Mouse (Mus musculus): ENCODE results near the gene Ahnak.
"Not testable (repeated sequence)": the region's sequence is repeated elsewhere in the genome, so short reads cannot be mapped to it uniquely, and the experiment has no call there.

The Ahnak gene

GRCm38 (mm10) chr19:9040649-9041048 lies 51.6 kb downstream of the Ahnak start:
- no peak for DNase-seq (ENCODE audit: low read depth, low spot score)

DNA sequence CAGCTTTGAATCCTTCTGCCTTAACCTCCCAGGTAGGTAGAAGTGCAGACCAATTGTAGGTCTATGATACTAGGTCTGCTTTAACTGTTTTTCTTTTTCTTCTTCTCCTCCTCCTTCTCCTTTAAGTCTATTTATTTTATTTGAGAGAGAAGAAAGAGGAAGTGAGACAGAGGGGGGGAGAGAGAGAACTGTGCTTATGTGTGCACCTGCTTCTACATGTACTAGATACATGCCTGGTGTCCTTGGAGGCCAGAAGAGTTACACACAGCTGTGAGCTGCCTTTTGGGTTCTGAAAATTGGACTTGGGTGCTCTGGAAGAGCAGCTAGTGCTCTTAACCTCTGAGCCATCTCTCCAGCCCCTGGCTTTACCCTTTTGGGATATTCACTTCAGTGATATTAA lies 52.0 kb downstream of the Ahnak start:
- no peak for DNase-seq (ENCODE audit: low read depth, low spot score)

DNA sequence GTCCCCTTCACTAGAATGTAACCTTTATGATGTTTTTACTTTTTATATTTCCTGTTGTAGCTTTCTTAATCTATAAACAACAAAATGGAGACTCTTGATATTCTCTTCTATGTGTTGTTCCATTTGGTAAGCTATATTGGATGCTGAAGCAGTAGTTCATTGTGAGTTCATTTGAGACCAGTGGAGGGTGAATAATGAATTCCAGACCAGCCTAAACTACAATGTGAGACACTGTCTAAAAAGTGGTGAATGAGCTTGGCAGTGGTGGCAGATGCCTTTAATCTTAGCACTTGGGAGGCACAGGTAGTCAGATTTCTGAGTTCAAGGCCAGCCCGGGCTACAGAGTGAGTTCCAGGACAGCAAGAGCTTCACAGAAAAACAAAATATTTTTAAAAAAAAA lies 54.0 kb downstream of the Ahnak start:
- DNase-seq (ENCODE audit: low read depth, low spot score): no peak

GRCm38 (mm10) chr19:9044291-9044690 lies 55.2 kb downstream of the Ahnak start:
- no peak for DNase-seq (ENCODE audit: low read depth, low spot score)

DNA sequence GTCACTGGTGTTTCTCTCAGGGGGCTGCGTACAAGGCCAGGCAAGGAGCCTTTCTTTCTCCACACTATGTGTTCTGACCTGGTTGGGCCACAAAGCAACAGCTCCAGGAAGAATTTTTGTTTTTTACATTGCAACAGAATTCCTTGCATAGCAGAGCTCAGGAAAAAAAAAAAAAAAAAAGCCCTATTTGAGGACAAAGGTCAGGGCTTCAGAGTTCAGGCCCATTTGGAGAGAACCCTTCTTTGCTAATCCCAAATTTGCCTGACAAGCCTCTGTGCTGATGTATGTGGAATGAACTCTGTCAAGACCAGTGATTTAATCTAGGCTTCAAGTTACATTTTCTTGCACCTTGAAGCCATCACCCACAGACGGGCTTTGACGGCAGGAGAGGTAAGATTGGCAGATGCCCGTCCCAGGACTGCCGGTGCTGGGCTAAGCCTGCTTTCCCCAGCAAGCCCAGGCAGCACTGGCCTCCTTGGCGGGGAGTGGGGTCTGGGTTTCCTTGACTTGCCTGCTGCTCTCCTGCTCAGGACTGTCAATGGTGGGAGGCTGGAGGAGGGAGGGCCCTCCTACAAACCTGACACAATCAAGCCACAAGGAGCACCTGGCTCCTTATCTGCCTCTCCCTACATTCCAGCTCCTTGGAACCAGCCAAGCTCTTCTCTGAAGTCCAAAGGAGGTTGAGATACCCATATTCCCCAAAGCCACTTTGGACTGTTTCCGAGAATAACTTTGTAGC lies 58.3 kb downstream of the Ahnak start:
- no peak for DNase-seq (ENCODE audit: low read depth, low spot score)

DNA sequence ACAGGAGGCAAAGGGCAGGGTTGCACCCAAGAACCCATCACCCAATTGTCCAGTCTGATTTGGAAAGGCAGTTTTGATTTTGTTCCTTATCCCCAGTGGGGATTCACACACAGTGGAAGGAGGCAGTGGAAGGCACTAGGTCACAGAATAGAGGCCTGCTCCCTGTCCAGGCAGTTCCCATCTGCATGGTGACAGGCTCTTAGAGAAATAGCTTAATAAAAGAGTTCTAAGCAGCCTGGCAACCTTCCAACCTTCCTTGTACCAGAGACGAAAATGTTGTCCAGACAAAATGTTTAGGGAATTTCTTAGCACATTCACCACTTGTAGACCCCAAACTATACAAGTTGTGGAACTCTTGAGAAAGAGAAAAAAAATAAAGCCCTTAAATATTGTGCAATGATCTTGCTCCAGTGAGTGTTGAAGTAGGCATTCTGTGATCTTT lies 58.9 kb downstream of the Ahnak start:
- no peak for DNase-seq (ENCODE audit: low read depth, low spot score)

DNA sequence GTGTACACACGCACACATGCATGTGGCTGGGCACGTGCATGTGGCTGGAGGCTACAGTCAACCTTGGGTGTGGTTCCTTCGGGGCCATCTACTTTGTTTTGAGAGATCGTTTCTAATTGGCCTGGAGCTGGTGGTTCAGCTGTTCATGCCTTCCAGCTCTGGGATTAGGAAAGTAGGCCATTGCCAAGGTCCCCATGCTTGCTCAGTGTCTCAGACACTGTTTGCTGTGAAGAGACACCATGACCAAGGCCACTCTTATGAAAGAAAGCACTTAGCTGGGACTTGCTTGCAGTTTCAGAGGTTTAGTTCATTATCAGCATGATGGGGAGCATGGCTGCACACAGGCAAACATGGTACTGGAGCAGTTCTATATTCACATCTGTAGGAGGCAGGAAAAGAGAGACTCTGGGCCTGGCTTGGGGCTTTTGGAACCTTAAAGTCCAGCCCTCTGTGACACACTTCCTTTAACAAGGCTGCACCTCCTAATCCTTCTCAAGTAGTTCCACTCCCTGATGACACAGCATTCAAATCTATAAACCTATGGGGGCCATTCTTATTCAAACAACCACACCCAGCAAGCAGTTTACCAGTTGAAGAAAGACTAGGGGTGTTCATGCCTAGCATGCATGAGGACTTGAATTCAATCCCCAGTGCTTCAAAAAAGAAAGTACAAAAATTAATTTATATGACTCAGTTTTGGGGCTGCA lies 60.0 kb downstream of the Ahnak start:
- DNase-seq (ENCODE audit: low read depth, low spot score): no peak

GRCm38 (mm10) chr19:9050294-9051229 lies 61.5 kb downstream of the Ahnak start:
- DNase-seq (ENCODE audit: low read depth, low spot score): no peak

DNA sequence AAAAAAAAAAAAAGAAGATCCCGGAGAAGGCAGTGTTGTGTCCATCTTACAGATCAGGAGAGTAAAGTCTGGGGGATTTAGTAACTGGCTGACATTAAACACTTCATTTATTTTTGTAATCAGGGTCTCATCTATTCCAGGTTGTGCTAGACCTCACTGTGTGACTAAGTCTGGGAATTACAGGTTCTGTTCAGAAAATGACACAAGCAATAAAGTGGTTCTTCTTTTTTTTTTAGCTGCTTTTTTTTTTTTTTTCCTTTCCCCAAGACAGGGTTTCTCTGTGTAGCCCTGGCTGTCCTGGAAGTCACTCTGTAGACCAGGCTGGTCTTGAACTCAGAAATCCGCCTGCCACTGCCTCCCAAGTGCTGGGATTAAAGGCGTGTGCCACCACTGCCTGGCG lies 62.9 kb downstream of the Ahnak start:
- not testable (repeated sequence) for DNase-seq (ENCODE audit: low read depth, low spot score)

GRCm38 (mm10) chr19:9052803-9053431 lies 63.8 kb downstream of the Ahnak start:
- no peak for DNase-seq (ENCODE audit: low read depth, low spot score)

GRCm38 (mm10) chr19:9055153-9055552 lies 66.1 kb downstream of the Ahnak start:
- no peak for DNase-seq (ENCODE audit: low read depth, low spot score)

DNA sequence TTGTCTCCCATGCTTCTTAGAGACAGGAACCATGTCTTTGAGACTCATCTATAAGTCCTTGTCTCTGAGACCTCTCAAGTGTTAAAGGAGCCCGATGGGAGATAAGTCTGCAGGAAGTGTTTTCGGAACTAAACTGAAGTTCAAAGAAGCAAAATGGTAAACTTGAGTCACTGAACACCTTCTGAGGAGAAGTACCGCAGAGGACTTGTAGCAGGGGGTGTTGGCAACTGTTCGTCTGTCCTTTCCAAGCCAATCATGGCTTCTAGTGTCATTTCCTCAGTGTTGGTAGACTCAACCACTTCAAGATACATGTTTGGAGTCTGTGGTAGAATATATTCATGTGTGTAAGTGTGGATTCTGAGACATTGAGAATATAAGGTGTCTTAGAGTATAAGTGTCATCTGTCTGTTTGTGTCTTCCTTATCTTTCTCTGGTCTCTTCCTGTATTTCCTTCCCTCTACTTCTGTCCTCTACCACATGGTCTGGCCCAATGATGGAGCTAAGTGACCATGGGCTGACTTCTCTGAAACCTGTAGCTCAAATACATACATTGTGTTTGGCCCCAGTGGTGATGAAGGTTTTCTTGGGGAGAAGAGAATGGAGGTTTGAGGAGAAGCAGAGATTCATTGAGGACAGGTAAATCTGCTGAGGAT lies 66.7 kb downstream of the Ahnak start:
- DNase-seq (ENCODE audit: low read depth, low spot score): no peak

- no peak for DNase-seq (ENCODE audit: low read depth, low spot score)
These were observed 68.6 kb downstream of the Ahnak start for GRCm38 (mm10) chr19:9057679-9058078.

GRCm38 (mm10) chr19:9058331-9058884 lies 69.3 kb downstream of the Ahnak start:
- DNase-seq (ENCODE audit: low read depth, low spot score): no peak

DNA sequence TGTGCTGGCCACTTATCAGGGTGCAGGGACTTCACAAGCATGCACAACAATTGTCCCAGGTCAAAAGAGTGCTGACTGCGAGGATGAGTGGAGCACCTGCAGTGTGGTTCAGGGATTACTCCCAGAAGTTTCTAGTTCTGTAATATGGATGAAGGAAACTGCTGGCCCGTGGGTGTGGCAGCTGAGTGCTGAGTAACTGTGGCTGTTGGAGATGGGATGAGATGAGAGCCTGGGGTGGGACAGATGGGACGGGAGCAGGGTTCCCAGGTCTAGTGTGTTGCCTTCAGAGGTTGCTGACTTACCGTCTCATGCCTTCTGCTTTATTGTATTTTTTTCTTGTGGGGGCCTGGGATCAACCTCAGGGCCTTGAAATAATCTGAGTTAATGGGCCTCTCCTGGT lies 69.9 kb downstream of the Ahnak start:
- no peak for DNase-seq (ENCODE audit: low read depth, low spot score)

- DNase-seq (ENCODE audit: low read depth, low spot score): no peak
These were observed 70.3 kb downstream of the Ahnak start for GRCm38 (mm10) chr19:9059391-9059790.

DNA sequence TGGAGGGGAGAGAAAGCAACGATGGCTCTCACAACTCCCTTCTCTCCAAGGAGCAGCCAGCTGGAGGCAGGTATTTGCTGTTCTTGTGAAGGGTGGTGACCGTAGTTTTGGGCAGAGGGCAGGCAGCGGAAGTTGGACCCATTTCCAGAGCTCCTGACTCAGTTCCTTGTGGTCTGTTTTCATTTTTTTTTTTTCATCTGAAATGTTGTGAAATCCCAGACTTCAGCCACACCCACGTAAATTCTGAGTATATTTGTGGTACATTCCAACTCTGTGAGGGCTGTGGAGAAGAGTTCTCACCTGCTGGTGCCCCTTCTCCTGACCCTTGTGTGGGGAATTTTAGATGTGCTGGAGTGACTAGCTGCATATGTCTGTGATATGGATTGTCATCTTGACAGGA lies 71.0 kb downstream of the Ahnak start:
- DNase-seq (ENCODE audit: low read depth, low spot score): no peak

DNA sequence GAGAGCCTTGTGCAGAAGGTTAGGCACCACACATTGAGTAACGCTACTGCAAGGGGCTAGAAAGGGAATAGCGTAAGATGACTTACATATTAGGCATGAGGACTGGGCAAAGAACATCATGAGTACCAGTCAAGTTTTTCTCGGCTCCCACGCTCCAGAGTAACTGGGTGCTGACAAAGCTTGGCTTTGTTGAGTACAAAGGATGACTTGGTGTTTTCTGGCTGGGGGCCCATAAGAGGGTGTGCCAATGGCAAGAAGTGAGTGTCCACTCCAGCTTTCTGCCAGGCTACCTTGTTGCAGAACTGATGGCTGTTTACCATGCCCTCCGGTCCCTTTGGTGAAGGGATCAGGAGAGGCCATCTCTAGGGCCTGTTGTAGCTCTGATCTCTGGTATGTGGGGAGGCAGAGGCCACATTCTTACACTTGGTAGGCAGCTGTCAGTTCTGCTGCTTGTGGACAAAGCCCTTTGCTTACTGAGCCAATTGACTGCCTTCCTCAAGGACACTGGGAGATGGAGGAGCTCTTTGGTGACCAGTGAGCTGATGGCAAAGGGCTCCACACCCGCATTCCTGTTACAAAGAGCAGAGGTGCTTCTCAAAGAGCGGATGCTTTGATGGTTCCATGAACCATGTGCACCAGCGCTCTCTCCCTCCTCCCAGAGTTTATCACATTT lies 72.3 kb downstream of the Ahnak start:
- DNase-seq (ENCODE audit: low read depth, low spot score): no peak

- DNase-seq (ENCODE audit: low read depth, low spot score): no peak
These were observed 73.7 kb downstream of the Ahnak start for GRCm38 (mm10) chr19:9062822-9063221.

DNA sequence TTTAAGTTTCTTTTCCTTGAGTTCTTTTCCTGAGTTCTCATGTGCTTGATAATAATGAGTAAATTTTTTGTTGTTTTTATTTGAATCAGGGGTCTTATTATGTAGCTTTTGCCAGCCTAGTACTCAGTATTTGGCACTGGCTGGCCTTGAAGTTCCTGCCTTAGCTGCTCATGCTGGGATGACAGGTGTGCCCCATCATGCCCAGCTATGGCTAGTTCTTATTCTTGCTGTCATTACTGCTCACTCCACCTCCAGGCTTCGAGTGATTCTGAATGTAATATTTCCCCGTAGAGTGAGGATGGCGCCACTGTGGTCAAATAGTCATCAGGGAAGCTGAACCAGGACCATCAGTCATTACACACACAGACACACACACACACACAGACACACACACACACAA lies 74.7 kb downstream of the Ahnak start:
- DNase-seq (ENCODE audit: low read depth, low spot score): no peak

Data from skeletal muscle tissue, adult 2 months (tissue).